Mouse (Mus musculus) hindbrain, embryonic 14.5 days (tissue): ENCODE measurements around the gene Mill1. TPM values are rescaled to one million over a fixed set of nuclear protein-coding genes. Genes with fewer than 3 reads are reported as not detected.
"Not testable (repeated sequence)": the region's sequence is repeated elsewhere in the genome, so short reads cannot be mapped to it uniquely, and the experiment has no call there.

Experiments used
- ATAC-seq: fragments of 200-750 bp; cut with Nextera tagmentation; 2 replicates; pipeline ENCODE4 v1.8.0; 2017; ENCODE audit warnings: moderate number of reproducible peaks, mild to moderate bottlenecking, moderate TSS enrichment, moderate library complexity; ENCODE audit not compliant: low FRiP score
- DNase-seq: peaks from one replicate; pipeline ENCODE4 v3.0.0-alpha.2; 2015; ENCODE audit warnings: low spot score
- H3K27ac ChIP-seq: fragments of 300-500 bp; sonication (generic); 2 replicates; pipeline ENCODE4 v1.5.1; 2014; ENCODE audit warnings: mild to moderate bottlenecking, moderate library complexity
- H3K27me3 ChIP-seq: fragments of 300-500 bp; sonication (generic); 2 replicates; pipeline ENCODE4 v1.6.1; 2014; ENCODE audit warnings: mild to moderate bottlenecking, low read length, mixed read lengths; ENCODE audit not compliant: control insufficient read depth, insufficient read depth
- H3K36me3 ChIP-seq: fragments of 300-500 bp; sonication (generic); replicated peaks from 2 replicates; pipeline ENCODE4 v1.6.1; 2014; ENCODE audit not compliant: control insufficient read depth, insufficient read depth
- H3K4me1 ChIP-seq: fragments of 300-500 bp; sonication (generic); replicated peaks from 2 replicates; pipeline ENCODE4 v1.6.1; 2014; ENCODE audit warnings: antibody characterized with exemption, low read length, mixed read lengths; ENCODE audit not compliant: control insufficient read depth, insufficient read depth
- H3K4me2 ChIP-seq: fragments of 300-500 bp; sonication (generic); replicated peaks from 2 replicates; pipeline ENCODE4 v1.6.1; 2014; ENCODE audit warnings: mild to moderate bottlenecking, moderate library complexity
- H3K4me3 ChIP-seq: fragments of 300-500 bp; sonication (generic); replicated peaks from 2 replicates; pipeline ENCODE4 v1.5.1; 2014; ENCODE audit warnings: mild to moderate bottlenecking, low read length
- H3K9ac ChIP-seq: fragments of 300-500 bp; sonication (generic); 2 replicates; pipeline ENCODE4 v1.6.1; 2014
- H3K9me3 ChIP-seq: fragments of 300-500 bp; sonication (generic); 2 replicates; pipeline ENCODE4 v1.6.1; 2016; ENCODE audit warnings: low read length; ENCODE audit not compliant: control insufficient read depth
- WGBS: fragments of 180-500 bp; shearing (Covaris S2); extraction: QIAGEN DNeasy Blood & Tissue Kit; methylation state at CpG from one replicate; pipeline ENCODE4 v1.1.7; 2014; 5-methylcytosine and 5-hydroxymethylcytosine counted together
- polyA plus RNA-seq: library from polyadenylated mRNA; unstranded; fragments of >200 nt; fragmentation: Nextera tagmentation; extraction: Ambion mirVana; gene quantifications from 2 replicates; pipeline ENCODE4 v1.2.1, GENCODE M21; 2014

The Mill1 gene
- not detected in 2 replicates for polyA plus RNA-seq

DNA sequence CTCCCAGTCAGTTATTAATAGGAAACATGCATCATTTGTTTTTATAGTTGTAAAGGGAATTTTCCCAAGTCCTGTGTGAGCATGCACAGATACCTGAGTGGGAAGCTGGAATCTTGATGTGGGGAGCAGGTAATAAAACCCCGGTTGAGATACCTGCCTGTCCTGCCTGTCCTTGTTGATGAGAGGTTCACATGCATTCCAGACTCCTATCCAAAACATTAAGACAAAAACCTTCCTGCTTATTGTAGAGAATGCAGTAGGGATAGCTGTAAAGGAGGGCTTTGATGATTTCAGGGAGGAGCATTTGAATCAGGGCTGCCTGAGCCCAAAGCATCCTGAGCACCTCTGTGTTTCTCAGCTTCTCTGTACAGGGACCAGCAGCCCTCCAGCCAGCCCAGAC is at the start of gene Mill1:
Gene Mill1, plus strand, starts transcription at position 301 of the 400 bp plus-strand sequence.
- no peaks in the 10 kb centered on the region for H3K36me3 ChIP-seq
- no peak for DNase-seq
- H3K27me3 ChIP-seq, result no peaks in the 10 kb centered on the region
- no peak for ATAC-seq
- H3K4me2 ChIP-seq, result no peak within 1 kb of the TSS
- no peak within 1 kb of the TSS for H3K9ac ChIP-seq
- H3K9me3 ChIP-seq, result 0 out of 2 replicates have a peak, but pooled peaks cover 12% of the 10 kb centered on the region
- no peaks in the 10 kb centered on the region for H3K4me1 ChIP-seq
- no peak within 1 kb of the TSS for H3K4me3 ChIP-seq
- 66% methylated on average over 1 of the region's 1 CpGs for WGBS
- no peak within 1 kb of the TSS for H3K27ac ChIP-seq

- DNase-seq (peak; percentile 34), ATAC-seq (no peak)
- Histone ChIP-seq H3K4me1 (no peaks in the 10 kb centered on the region), H3K9me3 (no peaks in the 10 kb centered on the region), H3K27me3 (no peaks in the 10 kb centered on the region), H3K27ac (no peak overlapping the region), H3K4me3 (no peak overlapping the region), H3K36me3 (no peaks in the 10 kb centered on the region), H3K9ac (no peak overlapping the region), H3K4me2 (no peak overlapping the region)
- 14% methylated on average over 9 of the region's 9 CpGs for WGBS
These were observed 34.2 kb upstream of the Mill1 start for GRCm38 (mm10) chr7:18210938-18211337.

- H3K27ac ChIP-seq, result no peak overlapping the region
- no peak overlapping the region for H3K4me2 ChIP-seq
- H3K36me3 ChIP-seq, result no peaks in the 10 kb centered on the region
- no peaks in the 10 kb centered on the region for H3K27me3 ChIP-seq
- ATAC-seq, result no peak
- 56% methylated on average over 1 of the region's 1 CpGs for WGBS
- DNase-seq, result no peak
- 0 out of 2 replicates have a peak, but pooled peaks cover 11% of the 10 kb centered on the region for H3K9me3 ChIP-seq
- no peaks in the 10 kb centered on the region for H3K4me1 ChIP-seq
- H3K4me3 ChIP-seq, result no peak overlapping the region
- H3K9ac ChIP-seq, result no peak overlapping the region
These were observed 30.4 kb upstream of the Mill1 start for GRCm38 (mm10) chr7:18214699-18215098.

DNA sequence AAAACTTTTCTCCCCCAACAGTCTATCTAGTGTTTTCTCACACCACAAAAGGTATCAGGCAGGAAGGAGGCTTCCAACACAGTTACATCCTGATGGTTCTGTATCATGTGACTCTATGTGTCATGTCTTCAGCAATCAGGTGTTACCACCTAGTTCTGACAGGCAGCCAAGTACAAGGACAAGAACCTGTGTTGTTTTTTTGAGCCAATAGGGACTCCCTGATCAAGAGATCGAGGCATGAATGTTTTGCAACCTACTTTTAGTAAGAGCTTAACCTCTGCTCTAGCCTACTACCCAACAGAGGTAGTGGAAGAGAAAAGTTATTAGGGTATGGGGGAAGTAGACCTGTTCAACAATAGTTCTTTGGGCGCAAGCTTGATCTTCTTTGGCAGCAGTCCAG is 6.6 kb upstream of the Mill1 start:
- Histone ChIP-seq H3K27ac (no peak overlapping the region), H3K36me3 (no peaks in the 10 kb centered on the region), H3K4me2 (no peak overlapping the region), H3K4me1 (no peaks in the 10 kb centered on the region), H3K9me3 (peaks cover 7% of the 10 kb centered on the region; the same call in 1 of the 2 replicates), H3K4me3 (no peak overlapping the region), H3K9ac (no peak overlapping the region), H3K27me3 (no peaks in the 10 kb centered on the region)
- no peak for DNase-seq
- ATAC-seq, result no peak
- 75% methylated on average over 2 of the region's 2 CpGs for WGBS

DNA sequence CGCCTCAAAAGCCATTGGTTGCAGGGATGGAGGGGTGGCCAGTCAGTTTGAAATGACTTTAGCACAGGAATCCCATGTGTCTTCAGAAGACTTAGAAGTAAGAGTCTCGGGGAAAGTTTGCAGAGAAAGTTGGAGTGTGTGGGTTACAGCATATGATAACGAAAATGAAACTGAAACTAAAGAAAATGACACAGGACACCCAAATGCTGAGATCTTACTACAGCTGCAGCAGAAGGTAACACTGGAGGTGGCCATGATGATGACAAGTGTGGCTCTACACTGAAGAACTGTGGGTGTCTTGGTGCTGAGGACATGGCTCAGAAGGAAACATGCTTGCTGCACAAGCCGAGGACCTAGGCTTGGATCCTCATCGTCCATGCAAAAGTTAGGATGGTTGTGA is 3.9 kb upstream of the Mill1 start:
- Histone ChIP-seq H3K4me1 (no peaks in the 10 kb centered on the region), H3K9me3 (peaks cover 7% of the 10 kb centered on the region; the same call in 1 of the 2 replicates), H3K27ac (no peak overlapping the region), H3K4me3 (no peak overlapping the region), H3K4me2 (no peak overlapping the region), H3K27me3 (no peaks in the 10 kb centered on the region), H3K36me3 (no peaks in the 10 kb centered on the region), H3K9ac (no peak overlapping the region)
- DNase-seq (no peak), ATAC-seq (no peak)
- WGBS, result 81% methylated on average over 5 of the region's 5 CpGs

GRCm38 (mm10) chr7:18243959-18244573 is 1.1 kb upstream of the Mill1 start:
- ATAC-seq, H3K36me3 ChIP-seq, H3K4me3 ChIP-seq, H3K9ac ChIP-seq, H3K27me3 ChIP-seq, DNase-seq, H3K4me2 ChIP-seq, H3K27ac ChIP-seq, H3K4me1 ChIP-seq: not testable (repeated sequence)
- 55% methylated on average over 1 of the region's 1 CpGs for WGBS
- H3K9me3 ChIP-seq, result peaks cover 12% of the 10 kb centered on the region; the same call in 1 of the 2 replicates

DNA sequence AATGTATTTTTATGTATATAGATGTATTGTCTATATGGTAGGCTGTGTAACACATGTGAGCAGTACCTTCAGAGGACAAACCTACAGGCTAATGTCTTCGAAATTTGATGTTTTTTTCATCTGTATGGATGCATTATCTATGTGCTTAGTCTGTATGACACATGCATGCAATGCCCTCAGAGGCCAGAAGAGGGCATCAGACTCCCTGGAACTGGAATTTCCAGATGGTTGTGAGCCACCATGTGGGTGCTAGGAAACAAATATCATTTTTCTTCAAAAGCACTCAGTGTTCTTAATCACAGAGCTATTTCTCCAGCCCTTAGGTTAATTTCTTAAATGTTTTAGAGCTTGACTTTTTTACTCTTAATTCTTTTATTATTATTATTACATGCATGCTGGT is 15.1 kb downstream of the Mill1 start:
- Histone ChIP-seq H3K9ac (no peak overlapping the region), H3K36me3 (no peaks in the 10 kb centered on the region), H3K4me3 (no peak overlapping the region), H3K9me3 (peaks cover 58% of the 10 kb centered on the region), H3K27me3 (no peaks in the 10 kb centered on the region), H3K27ac (no peak overlapping the region), H3K4me2 (no peak overlapping the region), H3K4me1 (no peaks in the 10 kb centered on the region)
- ATAC-seq, result no peak
- no peak for DNase-seq
- WGBS, result 46% methylated on average over 1 of the region's 1 CpGs

DNA sequence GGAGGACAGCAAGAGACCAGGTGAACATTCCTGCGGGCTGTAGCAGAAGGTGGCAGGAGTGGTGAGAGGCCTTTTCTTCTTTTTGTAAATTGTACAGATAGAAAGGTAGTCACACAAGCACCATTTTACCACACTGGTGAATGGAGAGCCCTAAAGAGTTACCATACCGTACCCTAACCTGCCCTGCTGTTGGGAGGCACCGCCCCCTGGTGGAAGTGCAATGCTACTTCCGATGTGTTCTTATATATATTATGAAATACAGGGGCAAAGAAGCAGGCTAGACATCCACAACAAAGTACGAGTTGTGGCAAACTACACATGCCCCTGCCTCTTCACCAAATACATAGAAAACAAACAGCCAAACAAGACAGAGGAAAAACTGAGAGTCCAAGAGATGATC is 19.9 kb downstream of the Mill1 start:
- WGBS, result 58% methylated on average over 5 of the region's 5 CpGs
- DNase-seq (no peak), ATAC-seq (no peak)
- Histone ChIP-seq H3K9me3 (peaks cover 60% of the 10 kb centered on the region), H3K9ac (no peak overlapping the region), H3K4me1 (no peaks in the 10 kb centered on the region), H3K36me3 (no peaks in the 10 kb centered on the region), H3K4me3 (no peak overlapping the region), H3K27me3 (no peaks in the 10 kb centered on the region), H3K27ac (no peak overlapping the region), H3K4me2 (no peak overlapping the region)
